ENCODE assay signal across 9 mouse cellular contexts in the genomic region with DNA sequence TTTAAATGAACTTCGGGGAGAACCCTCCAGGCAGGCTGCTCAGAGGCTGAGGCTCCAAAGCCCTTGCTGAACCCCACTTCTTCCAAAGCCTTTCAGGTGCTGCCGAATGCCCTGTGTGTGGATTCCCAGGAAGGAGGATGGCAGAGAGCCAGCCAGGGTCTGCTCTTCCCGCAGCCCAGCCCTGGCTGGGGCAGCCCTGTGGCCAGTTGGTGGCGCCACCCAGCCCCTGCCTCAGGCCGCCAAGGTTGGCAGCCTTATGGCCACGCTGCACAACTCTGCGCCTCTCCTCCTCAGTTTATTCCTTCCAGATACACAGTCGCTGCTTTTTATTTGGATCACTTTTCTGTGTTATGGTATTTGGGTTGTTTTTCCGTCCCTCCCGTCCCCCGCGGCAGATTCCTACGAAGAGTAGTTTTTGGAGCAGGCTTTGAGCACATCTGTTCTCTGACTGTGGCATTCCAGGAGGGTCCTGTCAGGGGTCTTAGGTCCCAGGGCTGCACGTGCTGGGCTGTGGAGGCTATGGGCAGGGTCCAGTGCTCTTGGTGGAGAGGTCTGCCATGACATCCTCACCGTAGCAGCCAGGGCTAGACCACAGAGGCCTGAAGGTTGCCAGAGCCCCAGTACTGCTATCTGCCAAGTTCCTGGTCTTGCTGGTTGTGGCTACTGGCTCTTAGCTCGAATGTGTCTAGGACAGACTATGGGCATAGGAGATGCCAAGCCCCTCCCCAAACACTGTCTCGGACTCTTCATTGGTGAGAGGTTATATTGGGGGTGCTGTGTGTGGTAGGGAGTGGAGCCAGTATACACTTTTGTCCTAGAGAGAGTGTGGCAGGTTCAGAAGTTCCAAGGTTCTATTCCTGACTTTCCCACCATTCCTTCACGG.
A peak's percentile ranks its signal among the peaks of the same experiment; 100 is the strongest.
DNase-seq lines count a peak whose midpoint lies in the region; ATAC-seq and TF ChIP-seq lines count a peak whose summit lies in the region.
"Had no signal": no experiment of that assay in that cellular context is flagged by ENCODE, and none has a peak within 500 bp of the region (broad histone marks: within the 10 kb centered on the region; RNA-seq: fewer than 3 reads in every experiment).

No protein-coding gene starts in this region.

- H3K9ac ChIP-seq in heart, adult 2 months (ENCODE audit: low read depth, low read length): no peak overlapping the region
- no peak overlapping the region for H3K9ac ChIP-seq in heart, embryonic 11.5 days (ENCODE audit: low read depth, low read length)
- no peak overlapping the region for H3K9ac ChIP-seq in midbrain, embryonic 14.5 days (replicated peaks; ENCODE audit: low read length)
- H3K9ac ChIP-seq in embryonic facial prominence, embryonic 13.5 days: peak overlapping the region; percentile 22; the same call in 1 of the 2 replicates

- ATAC-seq in heart, embryonic 11.5 days (replicated peaks; ENCODE audit: insufficient number of reproducible peaks, low FRiP score, low TSS enrichment): no peak
- no peak for ATAC-seq in midbrain, embryonic 14.5 days (ENCODE audit: low FRiP score, low TSS enrichment)
- 0 out of 2 replicates have a peak, but pooled peaks have one; percentile 46 for ATAC-seq in embryonic facial prominence, embryonic 13.5 days (ENCODE audit: insufficient number of reproducible peaks, insufficient read depth, low FRiP score, low TSS enrichment, low read depth)
- 0 out of 2 replicates have a peak, but pooled peaks have one; percentile 30 for ATAC-seq in megakaryocyte progenitor cell, adult 5-6 weeks (replicated peaks; ENCODE audit: poor library complexity)

- no peak overlapping the region for H3K27ac ChIP-seq in heart, adult 2 months
- H3K27ac ChIP-seq in heart, embryonic 11.5 days (ENCODE audit: low read depth, low read length): no peak overlapping the region
- H3K27ac ChIP-seq in midbrain, embryonic 14.5 days (replicated peaks; ENCODE audit: low read depth, low read length): no peak overlapping the region
- H3K27ac ChIP-seq in midbrain, embryonic 10.5 days (replicated peaks): no peak overlapping the region
- H3K27ac ChIP-seq in embryonic facial prominence, embryonic 13.5 days: peak overlapping the region; percentile 93

- 61% methylated on average over 18 of the region's 18 CpGs for WGBS in heart, adult 2 months
- WGBS in heart, embryonic 11.5 days (ENCODE audit: insufficient replicate concordance): 47% methylated on average over 18 of the region's 18 CpGs
- whole genome bisulfite sequencing in midbrain, embryonic 14.5 days: 51% methylated on average over 18 of the region's 18 CpGs
- 50% methylated on average over 18 of the region's 18 CpGs for WGBS in midbrain, embryonic 10.5 days
- WGBS in embryonic facial prominence, embryonic 13.5 days: 30% methylated on average over 18 of the region's 18 CpGs

- peak; percentile 40 for TF ChIP-seq CTCF in heart, adult 2 months (IDR thresholded peaks at IDR 0.05)

- H3K4me3 ChIP-seq in heart, adult 2 months: no peak overlapping the region
- no peak overlapping the region for H3K4me3 ChIP-seq in heart, embryonic 11.5 days (ENCODE audit: low read depth, low read length)
- no peak overlapping the region for H3K4me3 ChIP-seq in midbrain, embryonic 14.5 days (replicated peaks; ENCODE audit: low read depth, low read length)
- no peak overlapping the region for H3K4me3 ChIP-seq in midbrain, embryonic 10.5 days
- no peak overlapping the region for H3K4me3 ChIP-seq in embryonic facial prominence, embryonic 13.5 days

- no peaks in the 10 kb centered on the region for H3K27me3 ChIP-seq in heart, adult 2 months (ENCODE audit: control insufficient read depth, insufficient read depth, low read length)
- no peaks in the 10 kb centered on the region for H3K27me3 ChIP-seq in heart, embryonic 11.5 days (ENCODE audit: control insufficient read depth, insufficient read depth, low read length)
- H3K27me3 ChIP-seq in midbrain, embryonic 14.5 days (ENCODE audit: control insufficient read depth, insufficient read depth, low read length): no peaks in the 10 kb centered on the region
- H3K27me3 ChIP-seq in midbrain, embryonic 10.5 days (ENCODE audit: low read depth, poor library complexity, severe bottlenecking): peaks cover 40% of the 10 kb centered on the region
- no peaks in the 10 kb centered on the region for H3K27me3 ChIP-seq in embryonic facial prominence, embryonic 13.5 days

- H3K36me3 ChIP-seq in heart, adult 2 months (ENCODE audit: control insufficient read depth, insufficient read depth, low read length): no peaks in the 10 kb centered on the region
- no peaks in the 10 kb centered on the region for H3K36me3 ChIP-seq in heart, embryonic 11.5 days (ENCODE audit: control insufficient read depth, insufficient read depth, low read length)
- no peaks in the 10 kb centered on the region for H3K36me3 ChIP-seq in midbrain, embryonic 14.5 days (ENCODE audit: control insufficient read depth, insufficient read depth, low read length)
- no peaks in the 10 kb centered on the region for H3K36me3 ChIP-seq in midbrain, embryonic 10.5 days
- H3K36me3 ChIP-seq in embryonic facial prominence, embryonic 13.5 days: no peaks in the 10 kb centered on the region

- intact Hi-C loops in heart, adult 2 months (cut with DNase I): no loop called here

- peaks cover 8% of the 10 kb centered on the region for H3K4me1 ChIP-seq in heart, adult 2 months (ENCODE audit: control insufficient read depth, insufficient read depth, low read length)
- peaks cover 47% of the 10 kb centered on the region for H3K4me1 ChIP-seq in heart, embryonic 11.5 days (ENCODE audit: control insufficient read depth, insufficient read depth, low read length)
- H3K4me1 ChIP-seq in midbrain, embryonic 14.5 days (ENCODE audit: control insufficient read depth, insufficient read depth, low read length): no peaks in the 10 kb centered on the region
- H3K4me1 ChIP-seq in midbrain, embryonic 10.5 days: peaks cover 22% of the 10 kb centered on the region
- H3K4me1 ChIP-seq in embryonic facial prominence, embryonic 13.5 days: peaks cover 61% of the 10 kb centered on the region

- H3K79me2 ChIP-seq in heart, adult 2 months (replicated peaks; ENCODE audit: control insufficient read depth, insufficient read depth, low read length): no peaks in the 10 kb centered on the region

- TF ChIP-seq POLR2A in heart, adult 2 months (IDR thresholded peaks at IDR 0.05; ENCODE audit: insufficient read depth, low read depth, low read length): no peak

- DNase-seq in heart, adult 2 months: no peak
- peak; percentile 61 for DNase-seq in midbrain, embryonic 14.5 days
- no peak for DNase-seq in midbrain, embryonic 10.5 days (ENCODE audit: low spot score)
- no peak for DNase-seq in Muller cell, postnatal 12 days (ENCODE audit: inconsistent ontology term)
- DNase-seq in cerebellum, adult 8-10 months: no peak
- DNase-seq: kidney, adult 8-10 months had no signal

- H3K4me2 ChIP-seq in heart, embryonic 11.5 days: no peak overlapping the region
- H3K4me2 ChIP-seq in midbrain, embryonic 14.5 days (ENCODE audit: low read length): no peak overlapping the region
- H3K4me2 ChIP-seq in embryonic facial prominence, embryonic 13.5 days: peak overlapping the region; percentile 30; the same call in 1 of the 2 replicates

- TF ChIP-seq EP300 in heart, adult 2 months (IDR thresholded peaks at IDR 0.05; ENCODE audit: insufficient read depth, low read depth, low read length): no peak

- H3K9me3 ChIP-seq in heart, embryonic 11.5 days (replicated peaks; ENCODE audit: control insufficient read depth, low read length): no peaks in the 10 kb centered on the region
- no peaks in the 10 kb centered on the region for H3K9me3 ChIP-seq in midbrain, embryonic 14.5 days (ENCODE audit: control insufficient read depth, low read length)
- no peaks in the 10 kb centered on the region for H3K9me3 ChIP-seq in midbrain, embryonic 10.5 days (replicated peaks)
- H3K9me3 ChIP-seq in embryonic facial prominence, embryonic 13.5 days: no peaks in the 10 kb centered on the region

Comparison
In these comparisons a context has a peak if more than half of its experiments do, and no peak if none do; other contexts are left out.
1. ATAC-seq: peak in embryonic facial prominence, embryonic 13.5 days (single experiment) and megakaryocyte progenitor cell, adult 5-6 weeks (single experiment); none in heart, embryonic 11.5 days (single experiment) and midbrain, embryonic 14.5 days (single experiment).